Mouse (Mus musculus) inflammation-experienced regulatory T-cells, adult 6 months (primary cell): Measurements from ENCODE around the gene Gng12. TPM values are rescaled to one million over a fixed set of nuclear protein-coding genes. Genes with fewer than 3 reads are reported as not detected.
A peak's percentile ranks its signal among the peaks of the same experiment; 100 is the strongest.

Experiments
- ATAC-seq: one replicate; pipeline ENCODE4 v1.8.0; 2017
- polyA plus RNA-seq, 3 experiments: library from polyadenylated mRNA; unstranded; fragments of 100-300 nt; shearing (Covaris generic); gene quantifications; one replicate each; pipeline ENCODE4 v1.2.1; 2017

The Gng12 gene
- polyA plus RNA-seq, 3 experiments from 2014 or later, result 3.7 to 12.6 (median 12.2) TPM

DNA sequence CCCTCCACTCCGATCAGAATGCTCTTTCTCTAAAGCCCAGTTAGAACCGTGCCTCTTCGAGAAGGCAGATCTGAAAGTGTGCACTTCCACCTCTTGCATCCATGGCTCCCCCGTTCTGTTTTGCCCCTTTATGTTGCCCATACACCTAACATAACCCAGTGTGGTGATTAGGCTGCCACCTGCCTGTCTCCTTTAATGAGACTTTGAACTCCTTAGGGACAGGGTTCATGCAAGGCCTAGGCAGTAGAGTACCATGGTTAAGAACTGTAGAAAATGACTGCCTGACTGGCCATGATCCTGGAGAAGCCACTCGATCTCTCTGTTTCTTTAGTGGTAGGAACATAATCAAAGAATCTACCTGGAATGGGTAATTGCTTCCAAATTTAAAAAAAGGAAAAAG, 161.4 kb downstream of the Gng12 start:
- no peak for ATAC-seq

DNA sequence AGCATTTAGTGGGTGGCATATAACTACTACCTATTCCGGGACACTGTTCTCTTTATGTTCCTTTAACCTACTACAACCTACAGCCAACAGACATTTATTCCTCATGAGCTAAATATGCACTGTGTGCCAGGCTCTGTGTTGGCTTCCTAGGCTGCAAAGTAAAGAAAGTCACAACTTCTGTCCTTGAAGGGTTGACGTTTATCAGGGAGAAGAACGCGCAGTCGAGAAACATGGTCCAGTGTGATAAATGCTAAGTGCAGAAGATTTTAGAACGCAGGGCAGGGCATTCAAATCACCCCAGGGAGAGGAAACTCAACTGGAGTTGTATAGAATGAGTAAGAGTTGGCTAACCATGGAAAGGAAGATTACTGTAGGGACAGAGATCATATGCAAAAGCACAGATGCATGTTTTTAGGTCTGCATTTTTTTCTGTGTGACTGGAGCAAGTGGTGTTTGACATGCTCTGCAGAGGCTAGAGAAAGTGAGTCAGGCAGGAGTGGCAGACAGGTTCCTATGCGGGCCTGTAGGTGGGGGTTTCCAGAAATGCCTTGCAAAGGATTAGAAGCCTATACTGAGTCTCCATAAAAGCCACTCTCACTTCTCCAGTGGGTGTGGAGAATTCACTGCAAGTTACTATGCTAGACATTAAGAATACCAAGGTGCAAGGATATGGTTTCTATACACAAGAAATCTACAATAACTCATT, 161.9 kb downstream of the Gng12 start:
- no peak for ATAC-seq

DNA sequence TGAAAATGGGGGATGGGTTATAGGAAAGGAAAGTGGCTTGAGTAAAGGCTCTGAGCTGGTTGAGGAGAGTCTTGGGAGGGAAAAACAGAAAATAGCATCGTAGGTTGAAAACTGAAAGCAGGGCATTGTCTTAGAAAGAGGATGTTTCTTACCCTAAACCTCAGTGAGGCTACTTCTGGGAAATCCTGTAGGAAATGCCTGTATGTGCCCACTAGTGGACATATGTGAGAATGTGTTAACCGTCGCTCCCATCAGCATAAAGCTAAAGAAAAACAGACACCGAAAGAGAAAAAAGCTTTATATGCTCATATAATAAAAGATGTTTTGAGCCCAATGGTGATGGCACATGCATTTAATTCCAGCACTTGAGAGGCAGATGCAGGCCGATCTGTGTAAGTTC, 163.9 kb downstream of the Gng12 start:
- ATAC-seq, result no peak

DNA sequence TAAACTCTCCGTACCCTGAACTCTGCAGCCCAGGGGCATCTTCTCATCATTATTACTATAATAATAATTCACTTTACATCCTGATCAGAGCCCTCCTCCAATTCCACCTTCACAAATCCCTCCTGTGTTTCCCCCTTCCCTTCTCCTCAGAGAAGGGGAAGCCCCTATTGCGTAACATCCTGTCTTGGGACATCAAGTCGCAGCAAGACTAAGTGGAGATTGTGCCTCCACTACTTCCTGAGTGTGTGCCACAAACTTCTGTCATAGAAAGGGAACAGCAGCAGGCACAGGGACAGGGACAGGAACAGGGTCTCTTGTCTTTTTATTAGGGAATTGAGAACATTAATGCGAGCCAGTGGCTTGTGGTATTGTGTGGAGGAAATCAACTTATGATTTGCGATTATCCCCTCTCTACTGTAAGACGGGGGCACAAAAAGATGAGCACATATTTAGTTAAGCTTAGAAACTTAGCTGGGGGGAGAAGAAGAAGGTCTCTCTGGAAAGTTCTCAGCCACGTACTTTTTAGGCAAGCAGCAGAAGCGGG, 173.1 kb downstream of the Gng12 start:
- ATAC-seq, result peak; percentile 96

DNA sequence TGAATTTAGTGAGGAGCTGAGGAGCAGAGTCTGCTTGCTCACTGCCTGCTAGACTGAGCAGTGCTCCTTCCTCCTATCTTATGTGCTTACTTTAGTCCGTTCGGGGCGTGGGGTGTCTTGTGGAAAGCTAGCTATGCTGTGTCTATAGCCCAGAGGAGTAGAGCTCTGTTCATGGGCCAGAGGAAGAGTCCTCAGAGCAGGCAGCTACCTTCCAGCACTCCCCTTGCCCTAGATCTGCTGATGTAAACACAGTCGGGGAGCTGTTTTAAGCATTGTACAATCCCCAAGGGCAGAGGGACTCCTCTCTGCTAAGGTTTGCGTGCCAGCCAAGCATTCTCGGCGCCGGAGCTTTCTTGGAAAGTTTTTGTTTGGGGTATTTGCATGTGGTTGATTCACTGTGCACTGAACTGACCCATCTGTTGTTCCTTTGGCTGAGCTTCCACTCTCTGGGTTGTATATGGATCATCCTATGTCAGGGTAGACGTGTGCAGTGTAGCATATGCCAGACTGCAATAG, 173.7 kb downstream of the Gng12 start:
- ATAC-seq, result peak; percentile 12

Other genes with a start within 250 kb of the Gng12 start
- not detected for gene Vmn1r35, start 210.5 kb upstream of the Gng12 start, polyA plus RNA-seq
- gene Vmn1r36, start 177.2 kb upstream of the Gng12 start, polyA plus RNA-seq, result not detected
- not detected for gene Vmn1r37, start 167.0 kb upstream of the Gng12 start, polyA plus RNA-seq
- gene Vmn1r38, start 113.8 kb upstream of the Gng12 start, polyA plus RNA-seq, result under 1 TPM in 2 of 3 experiments, not detected in 1; 0.10 to 0.12 TPM
- gene Vmn1r39, start 85.8 kb upstream of the Gng12 start, polyA plus RNA-seq, result not detected
- 1 to 10 TPM; 5.2 to 6.5 (median 5.3) TPM for gene Gadd45a, start 141.1 kb downstream of the Gng12 start, polyA plus RNA-seq